In genomic region chr3:157449794-157450193, GRCm38 (mm10) we compare ENCODE assay signal across 8 mouse cellular contexts.
DNase-seq lines count a peak whose midpoint lies in the region; ATAC-seq and TF ChIP-seq lines count a peak whose summit lies in the region.

No protein-coding gene starts in this region.

- no peak for TF ChIP-seq POLR2A in limb, embryonic 14.5 days (IDR thresholded peaks at IDR 0.05; ENCODE audit: borderline replicate concordance, extremely low read depth, insufficient read depth, insufficient read length)
- no peak for TF ChIP-seq POLR2A in brain, embryonic 14.5 days (IDR thresholded peaks at IDR 0.05; ENCODE audit: borderline replicate concordance, extremely low read depth, insufficient read depth, insufficient read length, poor library complexity, severe bottlenecking)

- peak; percentile 73; the same call in 1 of the 2 replicates for TF ChIP-seq CTCF in brain, embryonic 14.5 days (IDR thresholded peaks at IDR 0.05; ENCODE audit: borderline replicate concordance, extremely low read depth, insufficient read depth, insufficient read length)

- no peaks in the 10 kb centered on the region for H3K9me3 ChIP-seq in limb, embryonic 14.5 days (ENCODE audit: control insufficient read depth, low read length)
- H3K9me3 ChIP-seq in limb, embryonic 10.5 days (replicated peaks), result no peaks in the 10 kb centered on the region
- no peaks in the 10 kb centered on the region for H3K9me3 ChIP-seq in forebrain, embryonic 15.5 days

- no peak overlapping the region for H3K4me3 ChIP-seq in limb, embryonic 14.5 days (replicated peaks; ENCODE audit: low read length)
- H3K4me3 ChIP-seq in limb, embryonic 10.5 days, result no peak overlapping the region
- no peak overlapping the region for H3K4me3 ChIP-seq in forebrain, embryonic 15.5 days

- no peaks in the 10 kb centered on the region for H3K27me3 ChIP-seq in limb, embryonic 14.5 days (ENCODE audit: control insufficient read depth, insufficient read depth, low read length)
- H3K27me3 ChIP-seq in limb, embryonic 10.5 days (ENCODE audit: low read depth, poor library complexity, severe bottlenecking), result no peaks in the 10 kb centered on the region
- H3K27me3 ChIP-seq in forebrain, embryonic 15.5 days, result no peaks in the 10 kb centered on the region

- H3K36me3 ChIP-seq in limb, embryonic 14.5 days (ENCODE audit: control insufficient read depth, insufficient read depth, low read length), result no peaks in the 10 kb centered on the region
- H3K36me3 ChIP-seq in limb, embryonic 10.5 days, result no peaks in the 10 kb centered on the region
- H3K36me3 ChIP-seq in forebrain, embryonic 15.5 days, result no peaks in the 10 kb centered on the region

- ATAC-seq in limb, embryonic 14.5 days (ENCODE audit: low FRiP score, low read depth), result no peak
- peak; percentile 81 for ATAC-seq in forebrain, embryonic 15.5 days (replicated peaks)
- ATAC-seq in erythroid progenitor cell, adult 5-6 weeks (replicated peaks; ENCODE audit: low FRiP score, poor library complexity, severe bottlenecking), result no peak

- H3K4me2 ChIP-seq in limb, embryonic 14.5 days (replicated peaks; ENCODE audit: low read depth, low read length, severe bottlenecking), result no peak overlapping the region
- no peak overlapping the region for H3K4me2 ChIP-seq in forebrain, embryonic 15.5 days (replicated peaks)

- DNase-seq in limb, embryonic 14.5 days (ENCODE audit: low spot score), result peak; percentile 13
- no peak for DNase-seq in limb, embryonic 10.5 days (ENCODE audit: low spot score)
- DNase-seq in brain, embryonic 14.5 days (ENCODE audit: low read depth), result peak; percentile 85
- DNase-seq in layer of hippocampus, adult 9-10 months (ENCODE audit: low spot score), result peak; percentile 55
- DNase-seq in retina, embryonic 14.5 days (ENCODE audit: low spot score), result peak; percentile 77
- no peak for DNase-seq in thymus, postnatal 10 days (ENCODE audit: low spot score in 2 of 2)

- H3K9ac ChIP-seq in limb, embryonic 14.5 days (ENCODE audit: low read depth, low read length, severe bottlenecking), result no peak overlapping the region
- H3K9ac ChIP-seq in forebrain, embryonic 15.5 days (replicated peaks), result no peak overlapping the region

- no peak overlapping the region for H3K27ac ChIP-seq in limb, embryonic 14.5 days (replicated peaks; ENCODE audit: low read depth, low read length)
- no peak overlapping the region for H3K27ac ChIP-seq in limb, embryonic 10.5 days
- H3K27ac ChIP-seq in forebrain, embryonic 15.5 days (replicated peaks), result no peak overlapping the region

- no peaks in the 10 kb centered on the region for H3K4me1 ChIP-seq in limb, embryonic 14.5 days (ENCODE audit: control insufficient read depth, insufficient read depth, low read length)
- H3K4me1 ChIP-seq in limb, embryonic 10.5 days, result no peaks in the 10 kb centered on the region
- H3K4me1 ChIP-seq in forebrain, embryonic 15.5 days, result no peaks in the 10 kb centered on the region

Comparison
In these comparisons a context has a peak if more than half of its experiments do, and no peak if none do; other contexts are left out.
1. DNase-seq: peak in limb, embryonic 14.5 days (single experiment), brain, embryonic 14.5 days (single experiment), layer of hippocampus, adult 9-10 months (single experiment) and retina, embryonic 14.5 days (single experiment); none in limb, embryonic 10.5 days (single experiment) and thymus, postnatal 10 days (0 of 2).